Mouse (Mus musculus) midbrain, embryonic 12.5 days (tissue): Measurements from ENCODE around the gene Ccdc9b. TPM values are rescaled to one million over a fixed set of nuclear protein-coding genes. Genes with fewer than 3 reads are reported as not detected.
A peak's percentile ranks its signal among the peaks of the same experiment; 100 is the strongest.

Experiments
- ATAC-seq: fragments of 200-750 bp; cut with Nextera tagmentation; 2 replicates; pipeline ENCODE4 v1.8.0; 2017; ENCODE audit warnings: low read depth, moderate TSS enrichment, moderate library complexity; ENCODE audit not compliant: low FRiP score
- H3K27ac ChIP-seq: fragments of 300-500 bp; sonication (generic); replicated peaks from 2 replicates; pipeline ENCODE4 v1.5.1; 2016; ENCODE audit warnings: mild to moderate bottlenecking
- H3K27me3 ChIP-seq: fragments of 300-500 bp; sonication (generic); 2 replicates; pipeline ENCODE4 v1.6.1; 2016; ENCODE audit warnings: mild to moderate bottlenecking
- H3K36me3 ChIP-seq: fragments of 300-500 bp; sonication (generic); 2 replicates; pipeline ENCODE4 v1.6.1; 2016
- H3K4me1 ChIP-seq: fragments of 300-500 bp; sonication (generic); 2 replicates; pipeline ENCODE4 v1.6.1; 2016
- H3K4me2 ChIP-seq: fragments of 300-500 bp; sonication (generic); replicated peaks from 2 replicates; pipeline ENCODE4 v1.6.1; 2016; ENCODE audit warnings: mild to moderate bottlenecking, moderate library complexity
- H3K4me3 ChIP-seq: fragments of 300-500 bp; sonication (generic); 2 replicates; pipeline ENCODE4 v1.5.1; 2016; ENCODE audit warnings: mild to moderate bottlenecking
- H3K9ac ChIP-seq: fragments of 300-500 bp; sonication (generic); replicated peaks from 2 replicates; pipeline ENCODE4 v1.6.1; 2016; ENCODE audit warnings: mild to moderate bottlenecking, moderate library complexity
- H3K9me3 ChIP-seq: fragments of 300-500 bp; sonication (generic); 2 replicates; pipeline ENCODE4 v1.6.1; 2016; ENCODE audit warnings: mild to moderate bottlenecking
- WGBS: fragments of 180-500 bp; shearing (Covaris S2); methylation state at CpG from one replicate; pipeline ENCODE4 v1.1.7; 2016; 5-methylcytosine and 5-hydroxymethylcytosine counted together
- polyA plus RNA-seq: library from polyadenylated mRNA; unstranded; fragments of >200 nt; fragmentation: Nextera tagmentation; extraction: Ambion mirVana; gene quantifications from 2 replicates; pipeline ENCODE4 v1.2.1, GENCODE M21; 2016

Gene Ccdc9b
- polyA plus RNA-seq, 1 experiment from 2014 or later, result 2.2 TPM

DNA sequence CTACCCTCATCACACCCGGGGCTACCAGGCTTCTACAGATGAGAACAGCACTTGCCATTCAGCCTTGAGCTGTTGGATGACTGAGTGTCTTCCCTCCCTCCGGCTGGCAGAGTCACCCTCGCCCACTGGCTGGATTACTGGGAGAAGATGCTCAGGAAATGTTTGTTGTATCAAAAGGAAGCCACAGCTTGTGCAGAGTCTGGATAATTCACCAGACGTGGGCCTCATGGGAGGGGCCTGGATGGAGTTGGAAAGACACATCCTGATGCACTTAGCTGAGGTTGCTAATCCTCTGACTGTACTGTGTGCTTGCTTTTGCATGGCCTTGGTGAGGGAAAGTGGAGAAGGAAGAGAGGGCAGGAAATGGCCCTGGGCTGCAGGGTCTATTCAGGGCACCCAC, 6.4 kb downstream of the Ccdc9b start:
- WGBS, result 84% methylated on average over 4 of the region's 4 CpGs
- no peaks in the 10 kb centered on the region for H3K36me3 ChIP-seq

DNA sequence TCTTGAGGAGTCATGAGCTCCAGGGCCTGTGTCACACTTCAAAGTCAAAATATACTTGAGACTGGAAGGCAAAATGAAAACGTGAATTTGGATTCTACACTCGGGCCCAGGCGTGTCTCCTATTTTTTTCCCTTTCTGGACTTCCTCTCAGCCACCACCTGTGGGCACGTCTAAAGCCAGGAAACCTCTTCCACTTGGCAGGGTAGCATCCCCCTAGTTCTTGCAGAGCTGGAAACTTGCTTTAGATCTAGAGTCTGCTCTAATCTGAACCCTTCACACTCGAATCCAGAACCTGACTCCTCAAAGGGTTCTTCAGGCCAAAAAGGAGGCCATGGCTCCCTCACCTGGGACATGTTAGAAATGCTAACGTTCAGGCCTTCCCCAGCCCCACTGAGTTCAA, 7.1 kb downstream of the Ccdc9b start:
- H3K4me2 ChIP-seq, result no peak overlapping the region
- no peak overlapping the region for H3K4me3 ChIP-seq
- 87% methylated on average over 6 of the region's 6 CpGs for WGBS
- ATAC-seq, result no peak
- H3K36me3 ChIP-seq, result no peaks in the 10 kb centered on the region
- peaks cover 7% of the 10 kb centered on the region for H3K4me1 ChIP-seq
- no peaks in the 10 kb centered on the region for H3K9me3 ChIP-seq
- no peak overlapping the region for H3K27ac ChIP-seq
- peaks cover 22% of the 10 kb centered on the region for H3K27me3 ChIP-seq
- no peak overlapping the region for H3K9ac ChIP-seq

More for the DNA sequence above, 6.4 kb downstream of the Ccdc9b start:
- peaks cover 11% of the 10 kb centered on the region for H3K4me1 ChIP-seq
- no peak overlapping the region for H3K4me2 ChIP-seq
- no peak overlapping the region for H3K27ac ChIP-seq
- H3K27me3 ChIP-seq, result peaks cover 25% of the 10 kb centered on the region
- no peak overlapping the region for H3K9ac ChIP-seq
- no peak overlapping the region for H3K4me3 ChIP-seq
- ATAC-seq, result no peak
- H3K9me3 ChIP-seq, result no peaks in the 10 kb centered on the region

DNA sequence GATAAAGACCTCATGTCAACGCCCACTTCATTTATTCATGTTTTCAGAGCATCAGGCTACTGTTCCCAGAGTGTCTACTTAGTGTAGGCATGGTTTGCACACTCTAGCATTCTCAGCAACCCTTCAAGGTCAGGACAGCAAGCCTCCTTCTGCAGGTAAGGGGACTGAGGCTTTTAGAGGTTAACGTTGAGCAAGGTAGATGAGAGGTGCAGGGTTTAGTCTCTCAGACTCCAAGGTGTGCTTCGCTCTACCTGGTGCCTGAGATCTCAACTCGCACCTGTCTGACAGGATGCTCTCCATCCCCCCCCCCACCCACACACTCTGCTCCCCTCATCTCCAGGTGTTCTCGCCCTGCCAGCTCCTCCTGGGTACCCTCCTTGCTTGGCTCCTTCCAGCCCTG, 8.3 kb downstream of the Ccdc9b start:
- H3K27ac ChIP-seq, result no peak overlapping the region
- H3K4me3 ChIP-seq, result no peak overlapping the region
- H3K27me3 ChIP-seq, result peaks cover 16% of the 10 kb centered on the region
- no peak overlapping the region for H3K4me2 ChIP-seq
- H3K9ac ChIP-seq, result no peak overlapping the region
- peaks cover 13% of the 10 kb centered on the region for H3K4me1 ChIP-seq
- WGBS, result 91% methylated on average over 5 of the region's 5 CpGs
- H3K36me3 ChIP-seq, result no peaks in the 10 kb centered on the region
- ATAC-seq, result no peak
- no peaks in the 10 kb centered on the region for H3K9me3 ChIP-seq

DNA sequence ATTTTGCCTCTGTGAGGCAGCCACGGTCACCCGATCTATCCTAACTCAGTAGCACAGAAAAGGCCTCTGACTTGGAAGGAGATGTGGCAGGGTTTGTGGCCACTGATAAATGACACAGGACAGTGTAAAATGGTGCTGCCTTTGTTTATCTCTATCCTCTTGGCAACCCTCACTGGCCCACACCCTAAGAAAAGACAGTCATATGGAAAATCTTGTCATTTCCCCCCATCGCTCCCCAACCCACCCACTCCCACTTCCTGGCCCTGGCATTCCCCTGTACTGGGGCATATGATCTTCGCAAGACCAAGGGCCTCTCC, 9.7 kb downstream of the Ccdc9b start:
- Histone ChIP-seq H3K4me3 (no peak overlapping the region), H3K36me3 (no peaks in the 10 kb centered on the region), H3K27me3 (peaks cover 2% of the 10 kb centered on the region; the same call in 1 of the 2 replicates), H3K27ac (0 out of 2 replicates have a peak overlapping the region, but pooled peaks have one; percentile 3), H3K4me1 (peaks cover 26% of the 10 kb centered on the region), H3K9me3 (no peaks in the 10 kb centered on the region), H3K4me2 (no peak overlapping the region), H3K9ac (no peak overlapping the region)
- ATAC-seq, result no peak
- WGBS, result 92% methylated on average over 4 of the region's 4 CpGs

DNA sequence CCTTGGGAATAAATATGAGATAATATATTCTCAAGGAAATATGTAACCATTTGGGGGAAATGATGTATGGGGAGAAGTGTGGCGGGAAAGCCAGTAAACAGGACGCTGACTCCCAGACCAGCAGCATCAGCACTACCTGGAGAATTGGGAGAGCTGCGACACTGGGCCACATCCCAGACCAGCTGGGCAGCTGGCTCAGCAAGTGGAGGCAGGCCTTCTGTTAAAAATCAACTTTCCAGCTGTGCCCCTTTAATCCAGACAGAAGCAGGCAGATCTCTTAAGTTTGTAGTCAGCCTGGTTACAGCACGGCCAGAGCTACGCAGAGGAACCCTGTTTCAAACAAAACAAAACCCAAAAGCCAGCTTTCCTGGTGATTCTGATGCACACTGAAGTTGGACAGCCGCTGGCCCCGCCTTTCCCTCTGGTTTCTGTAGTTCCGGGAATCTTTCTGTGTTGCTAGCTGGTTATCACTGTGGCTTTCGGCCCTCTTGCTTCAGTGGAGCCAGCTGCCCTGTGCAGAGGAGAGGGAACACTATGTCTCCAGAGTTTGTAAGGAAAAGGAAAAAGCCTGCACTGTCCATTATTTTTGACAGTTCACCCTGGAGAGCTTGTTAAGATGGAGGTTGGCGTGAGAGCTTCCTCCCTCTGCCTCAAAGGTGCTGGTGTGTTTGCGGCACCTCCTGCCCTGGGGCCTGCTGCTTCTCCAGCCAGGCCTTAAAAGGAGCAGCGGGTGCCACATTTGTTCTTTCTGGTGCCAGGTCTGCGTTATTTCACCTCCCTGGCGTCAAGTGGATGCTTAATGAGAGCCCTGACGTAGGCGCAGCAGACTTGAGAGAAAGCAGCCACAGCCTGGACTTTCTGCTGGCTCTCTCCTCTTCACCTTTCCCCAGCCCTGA, 10.3 kb downstream of the Ccdc9b start:
- no peaks in the 10 kb centered on the region for H3K36me3 ChIP-seq
- no peak overlapping the region for H3K9ac ChIP-seq
- H3K4me1 ChIP-seq, result peaks cover 32% of the 10 kb centered on the region
- no peak overlapping the region for H3K4me3 ChIP-seq
- 0 out of 2 replicates have a peak overlapping the region, but pooled peaks have one; percentile 3 for H3K27ac ChIP-seq
- ATAC-seq, result no peak
- H3K4me2 ChIP-seq, result no peak overlapping the region
- H3K27me3 ChIP-seq, result no peaks in the 10 kb centered on the region; the same call in 1 of the 2 replicates
- 74% methylated on average over 16 of the region's 16 CpGs for WGBS
- H3K9me3 ChIP-seq, result no peaks in the 10 kb centered on the region

DNA sequence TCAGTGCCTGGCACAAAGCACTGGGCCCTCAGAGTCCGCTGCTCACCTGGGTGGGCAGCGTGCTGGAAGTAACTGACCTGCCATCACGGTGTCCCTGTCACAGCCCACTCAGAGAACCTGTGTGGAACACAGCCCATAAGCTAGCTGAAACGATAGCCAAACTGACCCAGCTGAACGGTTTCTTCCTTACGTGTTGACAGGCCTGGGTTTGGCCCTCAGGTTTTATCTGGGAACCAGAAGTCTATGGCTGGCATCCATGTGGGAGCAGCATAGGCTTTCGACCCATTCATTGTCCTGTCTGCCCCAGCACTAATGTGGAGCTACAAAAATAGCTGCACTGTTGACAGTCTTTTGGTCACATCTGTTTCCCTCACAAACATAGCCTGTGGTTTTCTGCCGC, 12.0 kb downstream of the Ccdc9b start:
- H3K36me3 ChIP-seq, result no peaks in the 10 kb centered on the region
- no peak overlapping the region for H3K27ac ChIP-seq
- ATAC-seq, result no peak
- no peaks in the 10 kb centered on the region; the same call in 1 of the 2 replicates for H3K27me3 ChIP-seq
- no peaks in the 10 kb centered on the region for H3K9me3 ChIP-seq
- H3K4me1 ChIP-seq, result peaks cover 41% of the 10 kb centered on the region
- H3K4me2 ChIP-seq, result no peak overlapping the region
- WGBS, result 87% methylated on average over 8 of the region's 8 CpGs
- H3K9ac ChIP-seq, result no peak overlapping the region
- no peak overlapping the region for H3K4me3 ChIP-seq

DNA sequence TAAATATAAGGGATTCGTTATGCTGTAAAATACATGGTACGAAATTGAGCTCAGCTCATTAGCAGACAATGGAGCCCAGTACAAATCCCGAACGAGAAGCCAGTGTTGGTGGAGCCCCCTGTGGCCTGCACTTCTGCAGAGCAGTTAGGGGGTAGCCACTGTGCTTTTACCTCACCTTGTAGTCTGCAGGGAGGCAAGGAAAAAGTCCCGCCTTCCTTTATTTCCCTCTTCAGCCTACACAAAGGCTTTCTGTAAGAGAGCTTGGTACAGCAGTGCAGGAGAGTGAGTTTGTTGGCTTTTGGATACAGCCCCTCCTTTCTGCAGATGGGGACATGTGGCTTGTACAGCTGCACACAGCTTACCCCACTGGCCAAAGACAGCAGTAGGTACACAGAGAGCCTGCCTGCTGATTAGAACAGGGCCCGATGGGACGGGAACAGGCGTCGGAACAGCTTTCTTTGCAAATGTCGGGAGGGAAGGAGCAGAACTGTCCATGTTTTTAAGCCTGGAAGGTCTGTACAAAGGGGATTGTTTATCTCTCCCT, 13.0 kb downstream of the Ccdc9b start:
- Histone ChIP-seq H3K4me1 (peaks cover 49% of the 10 kb centered on the region), H3K36me3 (no peaks in the 10 kb centered on the region), H3K4me2 (peak overlapping the region; percentile 28), H3K9ac (peak overlapping the region; percentile 44; the same call in 1 of the 2 replicates), H3K27me3 (peaks cover 8% of the 10 kb centered on the region), H3K9me3 (no peaks in the 10 kb centered on the region), H3K4me3 (no peak overlapping the region), H3K27ac (peak overlapping the region; percentile 63)
- ATAC-seq, result no peak
- 24% methylated on average over 10 of the region's 10 CpGs for WGBS

DNA sequence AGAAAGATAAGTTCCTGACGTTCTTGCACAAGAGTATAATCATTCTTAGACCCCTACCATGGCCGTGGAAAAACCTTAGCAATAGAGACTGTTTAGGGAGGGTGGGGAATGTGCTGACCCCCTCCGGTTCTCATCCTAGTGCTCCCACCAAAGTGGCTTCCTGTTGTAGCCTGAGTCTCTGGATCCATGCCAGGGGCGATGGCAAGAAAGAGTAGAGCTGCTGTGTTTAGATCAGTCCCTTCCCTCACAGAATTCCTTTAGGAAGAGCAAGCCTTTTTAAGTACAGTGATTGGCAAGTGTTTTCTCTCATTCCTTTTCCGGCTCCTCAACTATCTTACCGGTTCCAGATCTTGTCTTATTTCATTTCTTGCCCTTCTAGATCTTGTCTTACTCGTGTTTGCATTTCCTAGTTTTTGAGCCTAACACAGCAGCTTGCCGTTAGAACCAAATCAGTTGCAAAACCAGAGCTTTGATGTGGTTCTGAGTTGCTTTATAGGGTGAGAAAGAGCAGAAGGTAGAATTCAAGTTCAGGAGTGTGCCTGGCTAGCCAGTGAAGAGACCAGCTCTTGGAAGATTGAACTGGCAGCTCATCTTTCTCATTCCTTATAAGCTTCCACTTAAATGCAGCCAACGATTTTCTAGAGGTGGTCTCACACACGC, 15.0 kb downstream of the Ccdc9b start:
- H3K27me3 ChIP-seq, result peaks cover 22% of the 10 kb centered on the region
- ATAC-seq, result no peak
- WGBS, result 44% methylated on average over 10 of the region's 10 CpGs
- H3K9me3 ChIP-seq, result no peaks in the 10 kb centered on the region
- H3K9ac ChIP-seq, result no peak overlapping the region
- peak overlapping the region; percentile 96 for H3K4me3 ChIP-seq
- peaks cover 49% of the 10 kb centered on the region for H3K4me1 ChIP-seq
- H3K36me3 ChIP-seq, result no peaks in the 10 kb centered on the region
- H3K4me2 ChIP-seq, result peak overlapping the region; percentile 96
- 0 out of 2 replicates have a peak overlapping the region, but pooled peaks have one; percentile 10 for H3K27ac ChIP-seq

DNA sequence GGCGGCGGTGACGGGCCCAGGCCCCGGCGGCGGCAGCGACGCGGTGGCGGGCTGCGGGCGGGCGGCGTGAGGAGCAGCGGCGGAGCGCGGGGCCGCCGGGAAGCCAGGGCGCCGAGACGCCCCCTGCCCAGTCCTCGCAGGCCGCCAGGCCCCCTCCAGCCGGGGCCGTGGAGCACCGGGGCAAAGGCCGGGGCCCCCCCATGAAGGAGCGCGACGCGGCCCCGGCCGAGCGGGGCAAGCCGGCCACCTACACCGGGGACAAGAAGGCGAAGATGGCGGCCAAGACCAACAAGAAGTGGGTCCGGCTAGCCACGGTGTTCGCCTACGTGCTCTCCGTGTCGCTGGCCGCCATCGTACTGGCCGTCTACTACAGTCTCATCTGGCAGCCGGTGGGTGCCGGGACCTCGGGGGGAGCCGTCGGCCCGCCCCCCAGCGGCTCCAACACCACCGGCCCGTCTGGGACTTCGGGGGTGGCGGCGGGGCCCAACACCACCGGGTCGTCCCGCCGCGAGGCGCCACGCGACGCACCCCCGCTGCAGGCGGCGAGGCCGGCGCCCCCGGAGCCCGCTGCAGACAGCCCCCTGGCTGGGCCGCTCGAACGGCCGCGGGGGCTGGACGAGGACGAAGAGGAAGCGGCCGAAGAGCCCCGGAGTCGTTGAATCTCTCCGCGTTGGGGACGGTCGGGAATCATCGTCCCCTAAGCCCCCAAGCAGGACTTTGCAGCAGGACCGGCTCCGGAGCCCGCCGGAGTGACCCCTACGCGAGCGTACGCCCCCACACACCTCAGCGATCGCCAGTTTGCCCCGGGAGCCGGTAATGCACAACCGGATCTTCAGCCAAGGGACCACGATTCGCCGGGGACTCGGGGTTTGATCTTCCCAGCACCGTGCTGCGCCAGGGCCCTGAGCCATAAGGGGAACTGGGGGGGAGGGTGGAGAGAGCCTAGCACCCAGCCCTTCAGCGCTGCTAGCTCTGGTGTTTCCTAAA, 16.3 kb downstream of the Ccdc9b start:
- Histone ChIP-seq H3K27me3 (peaks cover 27% of the 10 kb centered on the region), H3K9ac (peak overlapping the region; percentile 96), H3K36me3 (no peaks in the 10 kb centered on the region)

DNA sequence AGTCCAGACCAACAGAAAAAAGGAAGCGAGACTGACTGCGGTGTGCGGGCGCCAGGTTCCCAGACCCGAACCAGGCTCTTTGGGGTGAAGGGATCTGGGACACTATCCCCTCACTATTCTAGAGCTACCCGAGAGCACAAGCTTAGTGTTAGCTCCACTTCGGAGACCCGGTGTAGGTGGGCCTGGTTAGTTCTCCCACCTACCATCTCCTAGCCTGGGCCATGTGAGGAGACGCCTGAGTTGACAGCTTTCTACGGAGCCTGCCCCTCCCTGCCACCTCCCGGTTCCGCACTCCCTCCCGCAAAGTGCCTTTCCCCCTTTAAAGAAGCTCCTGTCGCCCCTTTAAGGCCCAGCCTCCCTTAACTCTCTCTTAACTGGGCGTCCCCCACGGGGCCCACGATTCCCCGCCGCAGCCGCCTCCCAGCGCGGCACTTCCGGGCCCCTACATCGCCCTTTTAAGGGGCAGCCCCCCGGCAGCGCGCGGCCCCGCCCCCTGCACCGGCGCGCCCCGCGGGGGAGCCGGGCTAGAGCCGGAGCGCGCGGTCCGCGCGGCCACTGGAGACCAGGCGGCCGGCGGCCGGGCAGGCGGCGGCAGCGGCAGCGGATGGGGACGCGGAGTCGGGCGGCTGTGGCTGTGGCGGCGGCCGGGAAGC, 17.1 kb downstream of the Ccdc9b start, which contains the start of gene Inafm2:
Gene Inafm2, plus strand, starts transcription at position 527 of the 653 bp plus-strand sequence.
- H3K27me3 ChIP-seq, result peaks cover 27% of the 10 kb centered on the region
- no peaks in the 10 kb centered on the region for H3K9me3 ChIP-seq
- peak within 1 kb of the TSS; percentile 96 for H3K4me2 ChIP-seq
- peak within 1 kb of the TSS; percentile 96 for H3K4me3 ChIP-seq
- ATAC-seq, result peak; percentile 89
- H3K4me1 ChIP-seq, result peaks cover 48% of the 10 kb centered on the region
- H3K9ac ChIP-seq, result peak within 1 kb of the TSS; percentile 96
- H3K36me3 ChIP-seq, result no peaks in the 10 kb centered on the region
- under 1% methylated on average over 42 of the region's 57 CpGs for WGBS
- H3K27ac ChIP-seq, result peak within 1 kb of the TSS; percentile 65

More for the DNA sequence above, 16.3 kb downstream of the Ccdc9b start:
- Histone ChIP-seq H3K27ac (peak overlapping the region; percentile 65), H3K4me2 (peak overlapping the region; percentile 96), H3K9me3 (no peaks in the 10 kb centered on the region), H3K4me3 (peak overlapping the region; percentile 96), H3K4me1 (peaks cover 49% of the 10 kb centered on the region)
- under 1% methylated on average over 75 of the region's 113 CpGs for WGBS
- peak; percentile 60 for ATAC-seq

DNA sequence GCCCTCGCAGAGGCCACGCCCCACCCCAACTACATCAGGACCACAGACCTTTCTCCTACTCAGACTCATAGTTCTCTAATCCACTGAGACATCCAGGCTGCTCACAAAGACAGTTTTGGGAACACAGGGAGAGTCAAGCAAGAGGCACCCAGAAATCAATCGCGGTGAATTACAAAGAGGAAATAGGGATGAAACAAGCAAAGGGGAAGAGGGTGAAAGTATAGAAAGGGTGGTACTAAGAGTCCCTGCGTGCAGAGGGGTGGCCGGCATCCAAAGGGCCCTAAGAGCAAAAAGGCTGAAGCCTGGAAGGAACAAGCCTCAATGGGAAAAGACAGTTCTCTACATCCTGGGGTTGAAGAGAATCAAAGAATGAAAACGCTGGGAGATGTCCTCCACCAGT, 17.8 kb downstream of the Ccdc9b start:
- peaks cover 27% of the 10 kb centered on the region for H3K27me3 ChIP-seq
- no peak overlapping the region for H3K9ac ChIP-seq
- no peak for ATAC-seq
- H3K4me2 ChIP-seq, result peak overlapping the region; percentile 96
- no peak overlapping the region for H3K27ac ChIP-seq
- no peaks in the 10 kb centered on the region for H3K36me3 ChIP-seq
- peaks cover 41% of the 10 kb centered on the region for H3K4me1 ChIP-seq
- WGBS, result 9% methylated on average over 7 of the region's 7 CpGs
- H3K4me3 ChIP-seq, result 0 out of 2 replicates have a peak overlapping the region, but pooled peaks have one; percentile 96
- H3K9me3 ChIP-seq, result no peaks in the 10 kb centered on the region
